Mouse (Mus musculus) heart, embryonic 13.5 days (tissue): ENCODE measurements around the gene Tmem223. TPM values are rescaled to one million over a fixed set of nuclear protein-coding genes. Genes with fewer than 3 reads are reported as not detected.
A peak's percentile ranks its signal among the peaks of the same experiment; 100 is the strongest.

ENCODE experiments used
- ATAC-seq: fragments of 200-750 bp; cut with Nextera tagmentation; 2 replicates; pipeline ENCODE4 v1.8.0; 2017; ENCODE audit warnings: moderate TSS enrichment; ENCODE audit not compliant: insufficient number of reproducible peaks, low FRiP score, low TSS enrichment; ENCODE audit errors: extremely low read depth
- H3K27ac ChIP-seq: fragments of 300-500 bp; sonication (generic); replicated peaks from 2 replicates; pipeline ENCODE4 v1.5.1; 2015; ENCODE audit warnings: moderate library complexity, mild to moderate bottlenecking, inconsistent platforms
- H3K27me3 ChIP-seq: fragments of 300-500 bp; sonication (generic); replicated peaks from 2 replicates; pipeline ENCODE4 v1.6.1; 2015; ENCODE audit warnings: mild to moderate bottlenecking, inconsistent platforms
- H3K36me3 ChIP-seq: fragments of 300-500 bp; sonication (generic); 2 replicates; pipeline ENCODE4 v1.6.1; 2015; ENCODE audit warnings: mild to moderate bottlenecking, inconsistent platforms
- H3K4me1 ChIP-seq: fragments of 300-500 bp; sonication (generic); 2 replicates; pipeline ENCODE4 v1.6.1; 2015; ENCODE audit warnings: inconsistent platforms
- H3K4me2 ChIP-seq: fragments of 300-500 bp; sonication (generic); 2 replicates; pipeline ENCODE4 v1.6.1; 2015; ENCODE audit warnings: inconsistent platforms, mild to moderate bottlenecking, moderate library complexity
- H3K4me3 ChIP-seq: fragments of 300-500 bp; sonication (generic); 2 replicates; pipeline ENCODE4 v1.5.1; 2015; ENCODE audit warnings: moderate library complexity, mild to moderate bottlenecking, inconsistent platforms
- H3K9ac ChIP-seq: fragments of 300-500 bp; sonication (generic); 2 replicates; pipeline ENCODE4 v1.6.1; 2015; ENCODE audit warnings: inconsistent platforms, mild to moderate bottlenecking, moderate library complexity
- H3K9me3 ChIP-seq: fragments of 300-500 bp; sonication (generic); 2 replicates; pipeline ENCODE4 v1.6.1; 2016; ENCODE audit warnings: inconsistent platforms
- WGBS: fragments of 180-500 bp; shearing (Covaris S2); methylation state at CpG from one replicate; pipeline ENCODE4 v1.1.7; 2015; ENCODE audit warnings: mixed read lengths; 5-methylcytosine and 5-hydroxymethylcytosine counted together
- polyA plus RNA-seq: library from polyadenylated mRNA; unstranded; fragments of >200 nt; fragmentation: Nextera tagmentation; extraction: Ambion mirVana; gene quantifications from 2 replicates; pipeline ENCODE4 v1.2.1, GENCODE M21; 2015

Gene Tmem223
- polyA plus RNA-seq: 154 and 167 TPM in 2 replicates

GRCm38 (mm10) chr19:8770567-8771270 is at the start of gene Tmem223:
Gene Tmem223, plus strand, starts transcription at chr19:8770996.
- ATAC-seq: no peak
- Histone ChIP-seq H3K27ac (peak within 1 kb of the TSS; percentile 91), H3K9me3 (no peaks in the 10 kb centered on the region), H3K27me3 (no peaks in the 10 kb centered on the region), H3K9ac (peak within 1 kb of the TSS; percentile 96), H3K4me1 (peaks cover 37% of the 10 kb centered on the region), H3K4me2 (peak within 1 kb of the TSS; percentile 87), H3K4me3 (peak within 1 kb of the TSS; percentile 93), H3K36me3 (peaks cover 73% of the 10 kb centered on the region)
- WGBS: 15% methylated on average over 29 of the region's 29 CpGs

DNA sequence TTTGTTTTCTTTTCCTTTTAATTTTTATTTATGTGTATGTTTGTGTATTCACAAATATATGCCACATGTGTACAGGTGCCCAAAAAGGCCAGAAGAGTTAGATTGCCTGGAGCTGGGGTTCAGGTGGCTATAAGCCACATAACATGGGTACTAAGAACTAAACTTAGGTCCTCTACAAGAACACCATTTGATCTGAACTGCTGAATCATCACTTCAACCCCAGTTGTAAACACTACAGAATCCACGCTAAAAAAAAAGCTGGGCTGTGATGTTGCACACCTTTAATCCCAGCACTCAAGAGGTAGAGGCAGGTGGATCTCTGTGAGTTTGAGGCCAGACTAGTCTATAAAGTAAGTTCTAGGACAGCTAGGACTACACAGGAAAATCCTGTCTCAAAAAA is 49.4 kb upstream of the Tmem223 start:
- WGBS: 54% methylated on average over 1 of the region's 1 CpGs
- Histone ChIP-seq H3K4me1 (peaks cover 35% of the 10 kb centered on the region), H3K27me3 (no peaks in the 10 kb centered on the region), H3K9me3 (no peaks in the 10 kb centered on the region), H3K36me3 (peaks cover 25% of the 10 kb centered on the region), H3K4me2 (peak overlapping the region; percentile 91), H3K27ac (no peak overlapping the region), H3K4me3 (peak overlapping the region; percentile 93), H3K9ac (peak overlapping the region; percentile 89)
- ATAC-seq: no peak

GRCm38 (mm10) chr19:8722021-8722420 is 48.8 kb upstream of the Tmem223 start:
- 49% methylated on average over 4 of the region's 4 CpGs for WGBS
- Histone ChIP-seq H3K4me2 (peak overlapping the region; percentile 91), H3K4me3 (peak overlapping the region; percentile 93), H3K27ac (peak overlapping the region; percentile 95), H3K9ac (peak overlapping the region; percentile 89), H3K9me3 (no peaks in the 10 kb centered on the region), H3K27me3 (no peaks in the 10 kb centered on the region), H3K4me1 (peaks cover 39% of the 10 kb centered on the region), H3K36me3 (peaks cover 31% of the 10 kb centered on the region)
- no peak for ATAC-seq

DNA sequence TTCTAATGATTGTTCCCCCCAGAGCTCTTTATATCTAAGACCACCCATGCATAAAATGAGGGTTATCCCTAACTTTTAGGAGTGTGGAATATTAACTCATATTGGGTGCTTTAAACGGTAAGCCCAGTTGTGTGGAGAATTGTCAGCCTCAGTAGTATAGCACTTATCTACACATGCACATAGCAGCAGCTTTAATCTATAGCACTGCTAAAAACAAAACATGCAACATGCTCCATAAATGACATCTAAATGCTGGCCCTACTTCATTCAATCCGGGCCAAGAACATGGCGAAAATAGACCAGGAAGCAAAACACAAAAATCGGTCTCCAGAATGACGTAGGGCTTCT is 48.3 kb upstream of the Tmem223 start:
- H3K4me3 ChIP-seq: peak overlapping the region; percentile 93
- H3K27me3 ChIP-seq: no peaks in the 10 kb centered on the region
- no peaks in the 10 kb centered on the region for H3K9me3 ChIP-seq
- WGBS: 0% methylated on average over 5 of the region's 5 CpGs
- H3K4me1 ChIP-seq: peaks cover 39% of the 10 kb centered on the region
- peak overlapping the region; percentile 95 for H3K27ac ChIP-seq
- H3K36me3 ChIP-seq: peaks cover 33% of the 10 kb centered on the region
- ATAC-seq: no peak
- H3K9ac ChIP-seq: peak overlapping the region; percentile 89
- peak overlapping the region; percentile 91 for H3K4me2 ChIP-seq

DNA sequence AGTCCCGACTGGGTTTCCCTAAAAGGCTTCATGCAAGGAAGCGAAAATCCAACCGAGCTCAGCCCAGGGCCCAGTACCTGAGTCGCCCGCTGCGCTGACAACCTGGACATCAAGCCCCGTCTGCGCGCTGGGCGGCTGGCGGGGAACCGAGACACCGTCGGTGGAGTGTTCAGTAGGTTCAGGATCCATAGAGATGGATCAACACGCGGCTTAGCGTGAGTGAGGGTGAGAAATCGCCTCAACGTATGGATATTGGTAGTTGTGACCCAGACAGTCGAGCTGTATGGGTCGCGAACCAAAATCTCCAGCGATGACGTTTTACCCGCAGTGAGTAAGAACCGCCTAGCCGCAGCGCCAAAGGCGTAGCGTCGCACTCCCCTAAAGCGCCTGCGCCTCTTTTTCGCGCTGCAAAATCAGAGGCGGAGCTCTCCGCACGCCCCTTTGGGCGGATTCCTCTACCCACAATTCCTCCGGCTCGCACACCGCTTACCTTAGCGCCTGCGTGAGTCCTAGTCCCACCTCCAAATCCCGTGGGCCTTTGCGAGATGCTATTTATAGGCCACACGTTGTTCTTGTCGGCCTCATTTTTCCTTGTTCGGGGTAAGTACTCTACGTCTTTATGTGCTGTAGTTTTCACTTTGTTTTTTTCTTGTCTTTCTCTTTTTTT is 47.8 kb upstream of the Tmem223 start, which contains the start of gene Slc3a2:
Slc3a2 (minus strand) TSS at position 463 of the 667 bp plus-strand sequence.
- peak; percentile 95 for ATAC-seq
- Histone ChIP-seq H3K4me1 (peaks cover 39% of the 10 kb centered on the region), H3K4me2 (peak within 1 kb of the TSS; percentile 91), H3K9ac (peak within 1 kb of the TSS; percentile 99), H3K27ac (peak within 1 kb of the TSS; percentile 95), H3K9me3 (no peaks in the 10 kb centered on the region), H3K36me3 (peaks cover 33% of the 10 kb centered on the region), H3K4me3 (peak within 1 kb of the TSS; percentile 93), H3K27me3 (no peaks in the 10 kb centered on the region)
- WGBS: under 1% methylated on average over 50 of the region's 50 CpGs

DNA sequence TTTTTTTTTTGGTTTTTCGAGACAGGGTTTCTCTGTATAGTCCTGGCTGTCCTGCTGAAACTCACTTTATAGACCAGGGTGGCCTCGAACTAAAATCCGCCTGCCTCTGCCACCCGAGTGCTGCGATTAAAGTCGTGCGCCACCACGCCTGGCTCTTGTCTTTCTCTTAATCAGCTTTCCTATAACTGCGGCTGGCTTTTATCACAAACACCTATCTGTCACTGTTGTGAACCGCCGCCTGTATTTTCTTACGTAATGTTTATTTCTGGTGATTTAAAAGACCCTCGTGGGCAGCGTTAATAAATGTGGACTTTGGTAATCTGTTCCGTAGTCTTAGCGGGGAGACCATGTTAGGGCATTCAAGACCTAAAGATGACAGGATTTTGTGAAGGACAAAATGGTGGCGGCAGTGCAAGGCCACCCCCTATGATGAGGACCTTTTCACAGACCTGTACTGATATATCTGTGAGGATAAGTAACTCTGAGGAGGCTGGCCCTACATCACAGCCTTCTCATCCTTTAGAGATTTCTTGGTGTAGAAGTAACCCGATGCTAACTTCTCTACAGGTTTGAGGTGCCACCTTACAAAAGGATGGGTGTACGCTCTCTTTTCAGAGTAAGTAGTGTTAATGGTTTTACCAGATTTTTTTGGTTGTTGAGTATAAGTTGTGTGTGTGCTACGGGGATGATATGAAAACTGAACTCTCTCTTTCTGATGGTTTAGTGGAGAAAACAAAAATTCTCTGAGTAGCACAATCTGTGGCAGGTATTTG is 47.0 kb upstream of the Tmem223 start:
- Histone ChIP-seq H3K4me2 (peak overlapping the region; percentile 91), H3K9ac (peak overlapping the region; percentile 99), H3K36me3 (peaks cover 33% of the 10 kb centered on the region), H3K27ac (peak overlapping the region; percentile 95), H3K27me3 (no peaks in the 10 kb centered on the region), H3K4me3 (peak overlapping the region; percentile 93), H3K9me3 (no peaks in the 10 kb centered on the region), H3K4me1 (peaks cover 39% of the 10 kb centered on the region)
- under 1% methylated on average over 20 of the region's 20 CpGs for WGBS
- no peak for ATAC-seq

DNA sequence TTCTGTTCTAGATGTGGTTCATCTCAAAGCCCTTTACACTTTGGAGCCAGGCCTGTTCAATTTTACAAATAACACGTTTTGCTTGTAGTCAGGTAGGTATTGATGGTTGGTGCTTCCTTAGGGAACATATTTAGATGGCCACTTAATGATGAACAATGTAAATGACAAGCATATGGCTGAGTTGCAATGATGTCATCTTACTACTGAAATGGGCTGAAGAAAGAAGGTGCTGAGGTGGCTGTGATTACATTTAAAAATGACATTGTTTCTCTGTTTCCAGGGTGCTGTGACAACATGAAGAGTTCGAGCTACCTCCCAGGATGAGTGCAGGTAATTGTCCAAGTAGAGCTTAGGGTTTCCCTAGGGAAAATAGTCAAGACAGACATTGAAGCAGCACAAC is 46.4 kb upstream of the Tmem223 start:
- Histone ChIP-seq H3K4me1 (peaks cover 39% of the 10 kb centered on the region), H3K36me3 (peaks cover 33% of the 10 kb centered on the region), H3K27ac (peak overlapping the region; percentile 95), H3K9ac (peak overlapping the region; percentile 99), H3K4me3 (peak overlapping the region; percentile 93), H3K27me3 (no peaks in the 10 kb centered on the region), H3K4me2 (peak overlapping the region; percentile 91), H3K9me3 (no peaks in the 10 kb centered on the region)
- WGBS: 2% methylated on average over 2 of the region's 2 CpGs
- no peak for ATAC-seq

GRCm38 (mm10) chr19:8725081-8725613 is 45.6 kb upstream of the Tmem223 start:
- Histone ChIP-seq H3K27me3 (no peaks in the 10 kb centered on the region), H3K4me3 (peak overlapping the region; percentile 93), H3K9ac (peak overlapping the region; percentile 99), H3K36me3 (peaks cover 33% of the 10 kb centered on the region), H3K9me3 (no peaks in the 10 kb centered on the region), H3K4me2 (peak overlapping the region; percentile 91), H3K27ac (peak overlapping the region; percentile 95), H3K4me1 (peaks cover 39% of the 10 kb centered on the region)
- no peak for ATAC-seq
- WGBS: 59% methylated on average over 4 of the region's 4 CpGs

GRCm38 (mm10) chr19:8726609-8727390 is 44.0 kb upstream of the Tmem223 start:
- H3K4me2 ChIP-seq: no peak overlapping the region
- H3K4me3 ChIP-seq: no peak overlapping the region
- no peak overlapping the region for H3K27ac ChIP-seq
- peaks cover 33% of the 10 kb centered on the region for H3K4me1 ChIP-seq
- no peak for ATAC-seq
- peaks cover 33% of the 10 kb centered on the region for H3K36me3 ChIP-seq
- no peaks in the 10 kb centered on the region for H3K27me3 ChIP-seq
- H3K9ac ChIP-seq: no peak overlapping the region
- no peaks in the 10 kb centered on the region for H3K9me3 ChIP-seq
- 26% methylated on average over 3 of the region's 3 CpGs for WGBS

- no peak for ATAC-seq
- Histone ChIP-seq H3K4me3 (no peak overlapping the region), H3K9me3 (no peaks in the 10 kb centered on the region), H3K36me3 (peaks cover 33% of the 10 kb centered on the region), H3K4me1 (peaks cover 27% of the 10 kb centered on the region), H3K4me2 (no peak overlapping the region), H3K27ac (no peak overlapping the region), H3K27me3 (no peaks in the 10 kb centered on the region), H3K9ac (no peak overlapping the region)
- 24% methylated on average over 5 of the region's 5 CpGs for WGBS
Observed at GRCm38 (mm10) chr19:8727495-8728114, 43.2 kb upstream of the Tmem223 start.
